Mouse (Mus musculus) liver, embryonic 11.5 days (tissue): ENCODE measurements around the gene Ubr2. TPM values are rescaled to one million over a fixed set of nuclear protein-coding genes. Genes with fewer than 3 reads are reported as not detected.

ENCODE experiments used
- ATAC-seq: fragments of 200-750 bp; cut with Nextera tagmentation; replicated peaks from 2 replicates; pipeline ENCODE4 v1.8.0; 2017; ENCODE audit warnings: moderate number of reproducible peaks, mild to moderate bottlenecking, moderate TSS enrichment, moderate library complexity; ENCODE audit not compliant: low FRiP score
- DNase-seq: peaks from one replicate; pipeline ENCODE4 v3.0.0-alpha.2; 2017; ENCODE audit warnings: low spot score
- H3K27ac ChIP-seq: fragments of 300-500 bp; sonication (generic); 2 replicates; pipeline ENCODE4 v1.5.1; 2014; ENCODE audit warnings: mild to moderate bottlenecking, low read depth, low read length, control low read depth
- H3K27me3 ChIP-seq: fragments of 300-500 bp; sonication (generic); replicated peaks from 2 replicates; pipeline ENCODE4 v1.6.1; 2014; ENCODE audit warnings: low read length, mixed read lengths; ENCODE audit not compliant: control insufficient read depth, insufficient read depth
- H3K36me3 ChIP-seq: fragments of 300-500 bp; sonication (generic); 2 replicates; pipeline ENCODE4 v1.6.1; 2014; ENCODE audit warnings: mild to moderate bottlenecking, low read length, moderate library complexity, mixed read lengths; ENCODE audit not compliant: control insufficient read depth, insufficient read depth
- H3K4me1 ChIP-seq: fragments of 300-500 bp; sonication (generic); replicated peaks from 2 replicates; pipeline ENCODE4 v1.6.1; 2014; ENCODE audit warnings: low read length, mixed read lengths; ENCODE audit not compliant: control insufficient read depth, insufficient read depth
- H3K4me2 ChIP-seq: fragments of 300-500 bp; sonication (generic); 2 replicates; pipeline ENCODE4 v1.6.1; 2014; ENCODE audit warnings: mild to moderate bottlenecking, control low read depth, moderate library complexity
- H3K4me3 ChIP-seq: fragments of 300-500 bp; sonication (generic); 2 replicates; pipeline ENCODE4 v1.5.1; 2014; ENCODE audit warnings: low read depth, low read length, control low read depth
- H3K9ac ChIP-seq: fragments of 300-500 bp; sonication (generic); 2 replicates; pipeline ENCODE4 v1.6.1; 2014; ENCODE audit warnings: low read depth, low read length, control low read depth
- H3K9me3 ChIP-seq: fragments of 300-500 bp; sonication (generic); 2 replicates; pipeline ENCODE4 v1.6.1; 2016; ENCODE audit warnings: low read length, inconsistent platforms, mixed read lengths; ENCODE audit not compliant: control insufficient read depth
- WGBS: fragments of 180-500 bp; shearing (Covaris S2); extraction: QIAGEN DNeasy Blood & Tissue Kit; methylation state at CpG from one replicate; pipeline ENCODE4 v1.1.7; 2014; 5-methylcytosine and 5-hydroxymethylcytosine counted together
- polyA plus RNA-seq: library from polyadenylated mRNA; unstranded; fragments of >200 nt; fragmentation: Nextera tagmentation; extraction: Ambion mirVana; gene quantifications from 2 replicates; pipeline ENCODE4 v1.2.1, GENCODE M21; 2014

Ubr2 gene
- polyA plus RNA-seq, 1 experiment from 2014 or later, result 19.1 TPM

DNA sequence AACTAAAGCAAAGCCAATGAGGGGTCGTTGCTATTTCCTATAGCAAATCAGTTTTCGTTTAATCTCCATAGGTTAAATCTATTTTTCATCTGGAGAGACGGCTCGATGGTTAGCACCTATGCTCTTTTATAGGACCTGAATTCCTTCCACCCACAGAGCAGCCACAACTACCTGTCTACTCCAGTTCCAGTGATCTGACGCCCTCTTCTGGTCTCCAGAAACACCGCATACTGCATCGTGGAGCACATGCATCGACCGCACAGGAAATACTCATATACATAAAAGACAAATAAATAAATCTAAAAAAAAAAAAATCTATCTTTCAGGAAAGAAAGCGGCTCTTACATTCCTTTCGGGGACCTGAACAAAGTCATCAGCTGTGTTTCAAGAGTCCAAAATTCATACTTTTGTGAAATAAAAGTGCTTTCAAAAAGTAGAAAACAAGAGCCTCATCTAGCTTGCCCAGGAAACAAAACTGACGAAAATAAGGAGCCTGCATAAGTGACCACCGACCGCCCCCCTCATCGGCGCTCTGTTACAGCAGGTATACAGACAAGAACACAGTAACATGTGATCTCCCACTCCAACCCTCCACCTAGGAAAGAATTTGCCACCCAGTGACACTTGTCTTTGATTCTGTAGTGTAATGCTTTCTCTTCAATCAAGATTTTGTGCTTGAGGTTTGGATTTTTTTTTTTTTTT is 121.7 kb downstream of the Ubr2 start:
- peak overlapping the region; percentile 97 for H3K4me2 ChIP-seq
- H3K9ac ChIP-seq, result peak overlapping the region; percentile 79
- no peaks in the 10 kb centered on the region for H3K27me3 ChIP-seq
- no peak for ATAC-seq
- peak overlapping the region; percentile 93; the same call in 1 of the 2 replicates for H3K27ac ChIP-seq
- DNase-seq, result no peak
- no peaks in the 10 kb centered on the region for H3K9me3 ChIP-seq
- peaks cover 46% of the 10 kb centered on the region for H3K4me1 ChIP-seq
- H3K4me3 ChIP-seq, result peak overlapping the region; percentile 94
- H3K36me3 ChIP-seq, result peaks cover 5% of the 10 kb centered on the region; the same call in 1 of the 2 replicates
- WGBS, result 26% methylated on average over 16 of the region's 16 CpGs

DNA sequence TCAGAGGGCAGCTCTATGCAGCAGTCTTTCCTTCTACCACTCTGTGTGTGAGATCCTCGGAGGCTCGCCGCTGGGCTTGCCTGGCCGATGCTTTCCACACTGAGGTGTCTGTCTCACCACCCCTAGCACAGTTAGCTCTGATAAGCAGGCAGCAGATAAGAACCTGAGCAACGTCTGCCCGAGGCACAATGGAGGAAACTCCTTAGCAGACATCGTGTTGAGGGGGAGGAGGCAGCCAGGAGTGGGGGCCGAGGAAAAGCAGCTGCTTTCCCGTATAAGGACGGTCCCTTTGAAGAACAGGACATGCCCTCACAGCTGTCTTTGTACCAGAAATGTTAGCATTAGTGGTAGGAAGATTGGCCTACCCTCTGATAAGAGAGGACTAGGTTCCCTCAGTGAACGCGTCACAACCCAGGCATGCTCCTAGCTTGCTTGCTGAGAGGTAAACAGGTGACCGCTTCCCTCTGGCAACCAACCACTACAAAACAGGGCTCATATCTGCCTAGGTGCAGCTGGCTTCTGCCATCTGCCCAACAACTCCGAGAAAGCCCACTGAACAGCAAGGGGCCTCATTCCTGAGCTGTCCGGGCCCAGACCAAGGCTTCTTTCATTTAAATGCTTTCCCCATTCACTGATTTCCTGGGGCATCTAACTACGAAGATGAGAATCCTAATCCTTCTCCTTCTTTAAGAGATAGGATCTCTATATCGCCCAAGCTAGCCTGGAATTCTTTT is 124.3 kb downstream of the Ubr2 start:
- peak; percentile 65 for DNase-seq
- Histone ChIP-seq H3K9me3 (no peaks in the 10 kb centered on the region), H3K27me3 (no peaks in the 10 kb centered on the region), H3K4me3 (peak overlapping the region; percentile 0; the same call in 1 of the 2 replicates), H3K27ac (peak overlapping the region; percentile 72), H3K36me3 (no peaks in the 10 kb centered on the region), H3K4me1 (peaks cover 45% of the 10 kb centered on the region), H3K4me2 (peak overlapping the region; percentile 52), H3K9ac (peak overlapping the region; percentile 2; the same call in 1 of the 2 replicates)
- peak; percentile 64 for ATAC-seq
- 13% methylated on average over 17 of the region's 17 CpGs for WGBS

DNA sequence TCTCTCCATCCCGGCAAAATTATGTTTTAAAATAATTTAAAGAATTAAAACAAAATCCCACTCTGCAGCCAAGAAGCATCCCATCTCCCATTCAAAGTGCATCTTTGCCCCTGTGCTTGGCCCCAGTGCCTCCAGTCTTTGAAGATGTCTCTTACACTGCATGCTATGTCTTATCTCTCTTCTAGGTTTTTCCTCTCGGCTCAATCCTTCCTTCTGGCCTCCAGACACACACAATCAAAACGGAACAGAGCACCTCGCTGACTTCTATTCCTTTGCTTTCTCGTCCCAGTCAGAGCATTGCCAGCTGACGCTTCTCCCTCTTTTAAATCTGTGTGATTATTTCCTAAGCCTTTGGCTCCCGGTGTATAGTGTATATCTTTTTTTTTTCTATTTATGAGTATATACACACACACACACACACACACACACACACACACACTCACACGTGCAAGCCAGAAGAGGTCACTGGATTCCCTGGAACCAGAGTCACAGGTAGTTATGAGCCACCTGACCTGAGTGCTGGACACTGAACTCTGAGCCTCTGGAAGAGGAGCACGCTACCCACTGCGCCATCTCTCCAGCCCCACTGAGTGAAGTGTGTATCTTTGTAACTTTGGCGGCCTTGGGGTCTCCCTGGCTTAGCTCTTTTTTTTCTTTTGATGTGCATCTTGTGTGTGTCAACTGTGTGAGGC is 125.0 kb downstream of the Ubr2 start:
- Histone ChIP-seq H3K36me3 (no peaks in the 10 kb centered on the region), H3K4me2 (peak overlapping the region; percentile 52), H3K4me1 (peaks cover 45% of the 10 kb centered on the region), H3K9me3 (no peaks in the 10 kb centered on the region), H3K4me3 (peak overlapping the region; percentile 0; the same call in 1 of the 2 replicates), H3K27ac (peak overlapping the region; percentile 72), H3K27me3 (no peaks in the 10 kb centered on the region), H3K9ac (no peak overlapping the region; the same call in 1 of the 2 replicates)
- WGBS, result 45% methylated on average over 11 of the region's 11 CpGs
- ATAC-seq (peak; percentile 31; the same call in 1 of the 2 replicates), DNase-seq (no peak)

DNA sequence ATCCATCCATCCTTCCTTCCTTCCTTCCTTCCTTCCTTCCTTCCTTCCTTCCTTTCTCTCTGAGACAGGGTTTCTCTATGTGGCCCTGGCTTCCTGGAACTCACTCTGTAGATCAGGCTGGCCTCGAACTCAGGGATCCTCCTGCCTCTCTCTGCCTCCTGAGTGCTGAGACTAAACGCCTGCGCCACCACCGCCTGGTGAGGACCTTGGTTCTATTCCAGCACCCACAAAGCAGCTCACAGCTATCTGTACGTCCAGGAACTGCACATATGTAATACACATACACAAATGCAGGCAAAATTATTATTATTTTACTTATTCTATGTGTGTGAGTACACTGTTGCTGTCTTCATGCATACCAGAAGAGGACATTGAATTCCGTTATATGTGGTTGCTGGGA is 125.6 kb downstream of the Ubr2 start:
- Histone ChIP-seq H3K27ac (no peak overlapping the region), H3K9ac (no peak overlapping the region), H3K4me1 (peaks cover 49% of the 10 kb centered on the region), H3K4me2 (no peak overlapping the region), H3K27me3 (no peaks in the 10 kb centered on the region), H3K9me3 (no peaks in the 10 kb centered on the region), H3K4me3 (no peak overlapping the region), H3K36me3 (no peaks in the 10 kb centered on the region)
- 80% methylated on average over 6 of the region's 6 CpGs for WGBS
- ATAC-seq (no peak), DNase-seq (no peak)

DNA sequence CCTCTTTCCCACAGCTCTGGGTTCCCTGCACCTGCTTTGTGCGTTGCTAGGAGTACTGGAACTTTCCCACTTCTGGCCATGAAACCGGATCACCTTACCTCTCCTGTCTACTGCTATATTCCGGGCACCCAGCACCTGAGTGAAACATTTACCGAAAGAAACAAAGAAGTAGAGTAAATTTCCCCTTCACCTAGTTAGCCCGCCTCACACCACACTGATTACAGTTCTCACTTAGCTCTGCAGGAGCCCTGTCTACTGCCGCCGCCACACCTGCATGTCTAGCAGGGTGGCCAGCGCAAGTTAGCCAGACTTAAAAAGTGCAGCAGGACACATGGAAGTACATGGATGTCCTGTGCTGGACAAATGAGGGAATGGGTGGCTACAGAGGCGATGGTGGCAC is 127.2 kb downstream of the Ubr2 start:
- Histone ChIP-seq H3K4me2 (no peak overlapping the region), H3K36me3 (no peaks in the 10 kb centered on the region), H3K9ac (no peak overlapping the region), H3K27ac (no peak overlapping the region), H3K27me3 (no peaks in the 10 kb centered on the region), H3K9me3 (no peaks in the 10 kb centered on the region), H3K4me1 (peaks cover 47% of the 10 kb centered on the region), H3K4me3 (no peak overlapping the region)
- DNase-seq, result no peak
- ATAC-seq, result no peak
- 82% methylated on average over 9 of the region's 9 CpGs for WGBS

DNA sequence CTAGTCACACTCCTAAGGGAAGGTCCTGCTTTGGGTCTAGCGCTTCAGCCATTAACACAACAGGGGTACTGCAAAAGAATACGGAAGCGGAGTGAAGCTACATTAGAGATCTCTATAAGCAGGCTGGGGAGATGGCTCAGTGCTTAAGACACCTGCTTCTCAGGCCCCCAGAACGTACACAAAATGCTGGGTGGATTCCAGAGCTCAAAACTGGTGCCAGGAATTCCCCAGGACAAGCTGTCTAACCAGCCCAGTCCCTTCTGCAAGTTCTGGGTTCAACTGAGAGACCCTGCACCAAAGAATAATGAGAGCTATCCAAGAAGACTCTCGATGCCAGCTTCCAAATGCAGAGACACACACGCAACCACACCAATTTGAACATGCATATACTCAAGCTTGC is 128.6 kb downstream of the Ubr2 start:
- peaks cover 44% of the 10 kb centered on the region for H3K4me1 ChIP-seq
- no peak overlapping the region for H3K27ac ChIP-seq
- no peak overlapping the region for H3K4me2 ChIP-seq
- H3K36me3 ChIP-seq, result no peaks in the 10 kb centered on the region
- 86% methylated on average over 6 of the region's 6 CpGs for WGBS
- no peaks in the 10 kb centered on the region for H3K9me3 ChIP-seq
- H3K9ac ChIP-seq, result no peak overlapping the region
- DNase-seq (no peak), ATAC-seq (no peak)
- no peaks in the 10 kb centered on the region for H3K27me3 ChIP-seq
- no peak overlapping the region for H3K4me3 ChIP-seq

DNA sequence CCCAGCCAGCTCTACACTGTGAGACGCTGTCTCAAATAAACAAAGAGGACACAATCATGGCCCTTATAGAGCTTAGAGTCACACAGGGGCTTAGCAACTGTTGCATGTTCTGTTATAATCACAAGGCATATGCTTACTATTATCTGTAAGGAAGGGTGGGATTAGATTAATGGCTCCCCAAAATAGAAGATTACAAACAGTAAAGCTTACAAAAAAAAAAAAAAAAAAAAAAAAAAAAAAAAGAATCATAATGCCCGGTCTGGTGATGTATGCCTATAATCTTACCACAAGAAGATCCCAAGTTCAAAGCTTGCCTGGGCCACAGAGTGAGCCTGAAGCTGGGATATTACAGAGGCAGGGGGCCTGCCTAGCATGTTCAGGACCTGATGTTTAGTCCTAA is 130.0 kb downstream of the Ubr2 start:
- Histone ChIP-seq H3K4me3 (no peak overlapping the region), H3K27me3 (no peaks in the 10 kb centered on the region), H3K4me2 (no peak overlapping the region), H3K9ac (no peak overlapping the region), H3K4me1 (peaks cover 30% of the 10 kb centered on the region), H3K36me3 (no peaks in the 10 kb centered on the region), H3K9me3 (no peaks in the 10 kb centered on the region), H3K27ac (0 out of 2 replicates have a peak overlapping the region, but pooled peaks have one; percentile 11)
- DNase-seq, result no peak
- no peak for ATAC-seq
- WGBS, result 64% methylated on average over 2 of the region's 2 CpGs

DNA sequence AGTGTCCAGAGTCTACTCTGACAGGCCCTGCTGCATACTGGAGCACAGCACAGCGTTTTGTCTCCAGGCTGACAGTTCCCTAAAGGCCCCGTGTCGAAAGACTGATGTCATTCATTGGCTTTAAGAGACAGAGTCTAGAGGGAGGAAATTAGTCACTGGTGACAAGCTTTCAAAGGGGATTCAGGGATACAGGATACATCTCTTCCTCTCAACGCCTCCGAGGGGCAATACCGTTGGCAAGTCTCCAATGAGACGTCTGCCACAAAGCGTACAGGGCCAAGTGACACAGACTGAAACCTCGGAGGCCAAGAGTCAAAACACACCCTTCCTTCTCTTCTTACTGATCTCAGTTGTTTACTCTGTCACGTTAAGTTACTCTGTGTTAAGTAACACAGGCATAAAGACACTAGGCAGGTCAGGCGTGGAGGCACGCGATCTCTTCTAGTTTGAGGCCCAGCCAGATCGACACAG is 130.5 kb downstream of the Ubr2 start:
- no peak overlapping the region for H3K9ac ChIP-seq
- 58% methylated on average over 14 of the region's 14 CpGs for WGBS
- H3K4me1 ChIP-seq, result peaks cover 26% of the 10 kb centered on the region
- no peaks in the 10 kb centered on the region for H3K36me3 ChIP-seq
- ATAC-seq, result no peak
- no peak for DNase-seq
- H3K4me2 ChIP-seq, result no peak overlapping the region
- no peaks in the 10 kb centered on the region for H3K9me3 ChIP-seq
- no peaks in the 10 kb centered on the region for H3K27me3 ChIP-seq
- 0 out of 2 replicates have a peak overlapping the region, but pooled peaks have one; percentile 11 for H3K27ac ChIP-seq
- H3K4me3 ChIP-seq, result no peak overlapping the region
